Mouse (Mus musculus): ENCODE measurements around the gene Ston1. TPM values are rescaled to one million over a fixed set of nuclear protein-coding genes. Genes with fewer than 3 reads are reported as not detected.

Ston1 gene
- polyA plus RNA-seq, 2 experiments, result 11.3 to 34.8 TPM

- H3K4me1 ChIP-seq (ENCODE audit: control insufficient read depth, insufficient read depth, low read length), result peaks cover 61% of the 10 kb centered on the region
- no peaks in the 10 kb centered on the region for H3K9me3 ChIP-seq (ENCODE audit: control insufficient read depth, low read length)
- no peak overlapping the region for H3K9ac ChIP-seq (ENCODE audit: low read depth, low read length, severe bottlenecking)
- peak overlapping the region; percentile 81 for H3K27ac ChIP-seq (replicated peaks; ENCODE audit: low read depth, low read length)
- peak overlapping the region; percentile 18 for H3K4me2 ChIP-seq (replicated peaks; ENCODE audit: low read depth, low read length, severe bottlenecking)
- ATAC-seq (ENCODE audit: low FRiP score, low read depth), result peak; percentile 27
- no peak overlapping the region for H3K4me3 ChIP-seq (replicated peaks; ENCODE audit: low read length)
- H3K36me3 ChIP-seq (ENCODE audit: control insufficient read depth, insufficient read depth, low read length), result no peaks in the 10 kb centered on the region
- WGBS, result 18% methylated on average over 10 of the region's 10 CpGs
- peak; percentile 85 for DNase-seq (ENCODE audit: low spot score)
- TF ChIP-seq POLR2A (IDR thresholded peaks at IDR 0.05; ENCODE audit: borderline replicate concordance, extremely low read depth, insufficient read depth, insufficient read length), result no peak
- no peaks in the 10 kb centered on the region for H3K27me3 ChIP-seq (ENCODE audit: control insufficient read depth, insufficient read depth, low read length)
These were observed 31.3 kb downstream of the Ston1 start for GRCm38 (mm10) chr17:88628676-88629380.

- Histone ChIP-seq H3K4me2 (replicated peaks; ENCODE audit: low read depth, low read length, severe bottlenecking) (peak overlapping the region; percentile 18), H3K9me3 (ENCODE audit: control insufficient read depth, low read length) (no peaks in the 10 kb centered on the region), H3K27ac (replicated peaks; ENCODE audit: low read depth, low read length) (peak overlapping the region; percentile 81), H3K4me1 (ENCODE audit: control insufficient read depth, insufficient read depth, low read length) (peaks cover 61% of the 10 kb centered on the region), H3K27me3 (ENCODE audit: control insufficient read depth, insufficient read depth, low read length) (no peaks in the 10 kb centered on the region), H3K9ac (ENCODE audit: low read depth, low read length, severe bottlenecking) (no peak overlapping the region), H3K36me3 (ENCODE audit: control insufficient read depth, insufficient read depth, low read length) (no peaks in the 10 kb centered on the region), H3K4me3 (replicated peaks; ENCODE audit: low read length) (no peak overlapping the region)
- TF ChIP-seq POLR2A (IDR thresholded peaks at IDR 0.05; ENCODE audit: borderline replicate concordance, extremely low read depth, insufficient read depth, insufficient read length), result no peak
- DNase-seq (ENCODE audit: low spot score), result peak; percentile 86
- WGBS, result 34% methylated on average over 4 of the region's 4 CpGs
- ATAC-seq (ENCODE audit: low FRiP score, low read depth), result peak; percentile 38; the same call in 1 of the 2 replicates
These were observed 31.9 kb downstream of the Ston1 start for GRCm38 (mm10) chr17:88629381-88629759.

GRCm38 (mm10) chr17:88629931-88630553, 32.6 kb downstream of the Ston1 start:
- Histone ChIP-seq H3K27me3 (ENCODE audit: control insufficient read depth, insufficient read depth, low read length) (no peaks in the 10 kb centered on the region), H3K9ac (ENCODE audit: low read depth, low read length, severe bottlenecking) (no peak overlapping the region), H3K36me3 (ENCODE audit: control insufficient read depth, insufficient read depth, low read length) (peaks cover 2% of the 10 kb centered on the region; the same call in 1 of the 2 replicates), H3K27ac (replicated peaks; ENCODE audit: low read depth, low read length) (peak overlapping the region; percentile 81), H3K4me3 (replicated peaks; ENCODE audit: low read length) (no peak overlapping the region; the same call in 1 of the 2 replicates), H3K9me3 (ENCODE audit: control insufficient read depth, low read length) (no peaks in the 10 kb centered on the region), H3K4me2 (replicated peaks; ENCODE audit: low read depth, low read length, severe bottlenecking) (peak overlapping the region; percentile 24; the same call in 1 of the 2 replicates), H3K4me1 (ENCODE audit: control insufficient read depth, insufficient read depth, low read length) (peaks cover 61% of the 10 kb centered on the region)
- TF ChIP-seq POLR2A (IDR thresholded peaks at IDR 0.05; ENCODE audit: borderline replicate concordance, extremely low read depth, insufficient read depth, insufficient read length), result no peak
- ATAC-seq (ENCODE audit: low FRiP score, low read depth), result no peak; the same call in 1 of the 2 replicates
- DNase-seq (ENCODE audit: low spot score), result no peak
- 31% methylated on average over 11 of the region's 11 CpGs for WGBS

GRCm38 (mm10) chr17:88630554-88630948, 33.1 kb downstream of the Ston1 start:
- no peak overlapping the region for H3K9ac ChIP-seq (ENCODE audit: low read depth, low read length, severe bottlenecking)
- ATAC-seq (ENCODE audit: low FRiP score, low read depth), result no peak
- peaks cover 56% of the 10 kb centered on the region for H3K4me1 ChIP-seq (ENCODE audit: control insufficient read depth, insufficient read depth, low read length)
- H3K4me2 ChIP-seq (replicated peaks; ENCODE audit: low read depth, low read length, severe bottlenecking), result no peak overlapping the region
- 70% methylated on average over 3 of the region's 3 CpGs for WGBS
- no peaks in the 10 kb centered on the region for H3K27me3 ChIP-seq (ENCODE audit: control insufficient read depth, insufficient read depth, low read length)
- DNase-seq (ENCODE audit: low spot score), result no peak
- H3K36me3 ChIP-seq (ENCODE audit: control insufficient read depth, insufficient read depth, low read length), result peaks cover 7% of the 10 kb centered on the region
- TF ChIP-seq POLR2A (IDR thresholded peaks at IDR 0.05; ENCODE audit: borderline replicate concordance, extremely low read depth, insufficient read depth, insufficient read length), result no peak
- H3K9me3 ChIP-seq (ENCODE audit: control insufficient read depth, low read length), result no peaks in the 10 kb centered on the region
- H3K27ac ChIP-seq (replicated peaks; ENCODE audit: low read depth, low read length), result peak overlapping the region; percentile 81
- no peak overlapping the region for H3K4me3 ChIP-seq (replicated peaks; ENCODE audit: low read length)

GRCm38 (mm10) chr17:88632631-88633030, 35.1 kb downstream of the Ston1 start:
- no peak for TF ChIP-seq POLR2A (IDR thresholded peaks at IDR 0.05; ENCODE audit: borderline replicate concordance, extremely low read depth, insufficient read depth, insufficient read length)
- Histone ChIP-seq H3K27me3 (ENCODE audit: control insufficient read depth, insufficient read depth, low read length) (no peaks in the 10 kb centered on the region), H3K27ac (replicated peaks; ENCODE audit: low read depth, low read length) (no peak overlapping the region), H3K4me3 (replicated peaks; ENCODE audit: low read length) (no peak overlapping the region), H3K9me3 (ENCODE audit: control insufficient read depth, low read length) (no peaks in the 10 kb centered on the region), H3K36me3 (ENCODE audit: control insufficient read depth, insufficient read depth, low read length) (peaks cover 23% of the 10 kb centered on the region), H3K4me2 (replicated peaks; ENCODE audit: low read depth, low read length, severe bottlenecking) (no peak overlapping the region), H3K9ac (ENCODE audit: low read depth, low read length, severe bottlenecking) (no peak overlapping the region), H3K4me1 (ENCODE audit: control insufficient read depth, insufficient read depth, low read length) (peaks cover 38% of the 10 kb centered on the region)
- DNase-seq (ENCODE audit: low spot score), result no peak
- WGBS, result 82% methylated on average over 3 of the region's 3 CpGs
- no peak for ATAC-seq (ENCODE audit: low FRiP score, low read depth)

Data from limb, embryonic 14.5 days (tissue).